Mouse (Mus musculus): ENCODE measurements around the gene Clps.
A peak's percentile ranks its signal among the peaks of the same experiment; 100 is the strongest.

Gene Clps

GRCm38 (mm10) chr17:28518615-28519071, 41.9 kb downstream of the Clps start:
- DNase-seq (ENCODE audit: low spot score in 2 of 2) = no peak

GRCm38 (mm10) chr17:28517956-28518614, 42.5 kb downstream of the Clps start:
- peak in 1 of 2 experiments; percentile 88 for DNase-seq (ENCODE audit: low spot score in 2 of 2)

- DNase-seq (ENCODE audit: low spot score in 2 of 2) = no peak
Measured at GRCm38 (mm10) chr17:28517441-28517955, 43.1 kb downstream of the Clps start, which contains the start of gene Fkbp5. TSS of gene Fkbp5 (minus strand) at chr17:28517527.

GRCm38 (mm10) chr17:28516881-28517280, 43.7 kb downstream of the Clps start:
- DNase-seq (ENCODE audit: low spot score in 2 of 2) = no peak

GRCm38 (mm10) chr17:28515431-28516341, 44.9 kb downstream of the Clps start:
- no peak for DNase-seq (ENCODE audit: low spot score in 2 of 2)

- DNase-seq (ENCODE audit: low spot score in 2 of 2) = no peak
Measured at GRCm38 (mm10) chr17:28514555-28514954, 46.0 kb downstream of the Clps start.

GRCm38 (mm10) chr17:28513844-28514243, 46.7 kb downstream of the Clps start:
- DNase-seq (ENCODE audit: low spot score in 2 of 2) = no peak

GRCm38 (mm10) chr17:28513337-28513736, 47.2 kb downstream of the Clps start:
- no peak for DNase-seq (ENCODE audit: low spot score in 2 of 2)

GRCm38 (mm10) chr17:28512696-28513095, 47.9 kb downstream of the Clps start:
- no peak for DNase-seq (ENCODE audit: low spot score in 2 of 2)

GRCm38 (mm10) chr17:28511616-28512541, 48.7 kb downstream of the Clps start:
- DNase-seq (ENCODE audit: low spot score in 2 of 2) = no peak

- no peak for DNase-seq (ENCODE audit: low spot score in 2 of 2)
Measured at GRCm38 (mm10) chr17:28510445-28511342, 49.9 kb downstream of the Clps start.

Measured in left cerebral cortex, adult 9 months (tissue).